ENCODE assay signal across 19 mouse cellular contexts in genomic region chr14:106026815-106027214, GRCm38 (mm10).
DNase-seq lines count a peak whose midpoint lies in the region; ATAC-seq and TF ChIP-seq lines count a peak whose summit lies in the region.
"Had no signal": no experiment of that assay in that cellular context is flagged by ENCODE, and none has a peak within 500 bp of the region (broad histone marks: within the 10 kb centered on the region; RNA-seq: fewer than 3 reads in every experiment).

No protein-coding gene starts in this region.

- intact Hi-C loops in left cerebral cortex, adult 2 months (cut with DNase I): no loop called here

- H3K4me3 ChIP-seq in left cerebral cortex, adult 2 months: no peak overlapping the region
- H3K4me3 ChIP-seq: embryonic facial prominence, embryonic 13.5 days; forebrain, embryonic 13.5 days; heart, embryonic 13.5 days; hindbrain, embryonic 15.5 days had no signal

- ATAC-seq in megakaryocyte, adult 5-6 weeks (ENCODE audit: poor library complexity, severe bottlenecking): peak; percentile 55
- 0 out of 2 replicates have a peak, but pooled peaks have one; percentile 9 for ATAC-seq in neutrophil, adult 5-6 weeks (ENCODE audit: extremely low read depth, insufficient number of reproducible peaks, low FRiP score, poor library complexity, severe bottlenecking)
- ATAC-seq: activated CD4-positive, CD25-positive, alpha-beta regulatory T cell, adult 4 months; forebrain, embryonic 13.5 days had no signal

- DNase-seq in 416B (ENCODE audit: low read depth) (peak; percentile 5), A20 (ENCODE audit: low read depth, low spot score) (peak; percentile 35)
- DNase-seq in layer of hippocampus, postnatal 10 days (ENCODE audit: low spot score in 2 of 2): no peak
- no peak for DNase-seq in kidney, postnatal 10 days
- no peak for DNase-seq in left cerebral cortex, adult 2 months (ENCODE audit: extremely low spot score in 1 of 2, low spot score in 2 of 2)
- DNase-seq: adrenal gland, postnatal 14 days; cerebellum, adult 18-20 months; cerebellum, adult 9-11 months; cerebellum, postnatal 36 days; gastrocnemius, postnatal 36 days; heart, adult 11 months; heart, postnatal 36 days had no signal

- TF ChIP-seq CTCF in left cerebral cortex, adult 2 months (IDR thresholded peaks at IDR 0.05): no peak

- no peak overlapping the region for H3K27ac ChIP-seq in left cerebral cortex, adult 2 months
- H3K27ac ChIP-seq: embryonic facial prominence, embryonic 13.5 days; forebrain, embryonic 13.5 days; heart, embryonic 13.5 days; hindbrain, embryonic 15.5 days had no signal

Comparison
In these comparisons a context has a peak if more than half of its experiments do, and no peak if none do; other contexts are left out.
1. DNase-seq: peak in 416B (single experiment) and A20 (single experiment); none in layer of hippocampus, postnatal 10 days (0 of 2), kidney, postnatal 10 days (single experiment) and left cerebral cortex, adult 2 months (0 of 2).